In genomic region chr9:20892104-20892653, GRCm38 (mm10) we compare ENCODE assay signal across 22 mouse cellular contexts. TPM values are rescaled to one million over a fixed set of nuclear protein-coding genes. Genes with fewer than 3 reads are reported as not detected.
DNase-seq lines count a peak whose midpoint lies in the region; ATAC-seq and TF ChIP-seq lines count a peak whose summit lies in the region.
"Had no signal": no experiment of that assay in that cellular context is flagged by ENCODE, and none has a peak within 500 bp of the region (broad histone marks: within the 10 kb centered on the region; RNA-seq: fewer than 3 reads in every experiment).

No protein-coding gene starts in this region.

- 75% methylated on average over 5 of the region's 5 CpGs for WGBS in kidney, embryonic 15.5 days
- 78% methylated on average over 5 of the region's 5 CpGs for WGBS in hindbrain, embryonic 11.5 days

- H3K9ac ChIP-seq in kidney, embryonic 15.5 days = no peak overlapping the region
- no peak overlapping the region for H3K9ac ChIP-seq in hindbrain, embryonic 11.5 days (ENCODE audit: low read depth, low read length)
- H3K9ac ChIP-seq: forebrain, embryonic 13.5 days; heart, embryonic 15.5 days; midbrain, embryonic 12.5 days had no signal

- H3K4me1 ChIP-seq in kidney, embryonic 15.5 days = peaks cover 17% of the 10 kb centered on the region
- H3K4me1 ChIP-seq in embryonic fibroblast, embryonic 13.5 days (ENCODE audit: control insufficient read depth, insufficient read depth, low read length) = peaks cover 14% of the 10 kb centered on the region
- no peaks in the 10 kb centered on the region; the same call in 1 of the 2 replicates for H3K4me1 ChIP-seq in hindbrain, embryonic 11.5 days (replicated peaks; ENCODE audit: control insufficient read depth, insufficient read depth, low read length)

- no peak for ATAC-seq in kidney, embryonic 15.5 days (replicated peaks; ENCODE audit: low FRiP score)
- no peak for ATAC-seq in hindbrain, embryonic 11.5 days (ENCODE audit: low FRiP score)
- ATAC-seq: forebrain, embryonic 13.5 days; hindbrain, postnatal 0 days; intestine, postnatal 0 days had no signal

- H3K27ac ChIP-seq in kidney, embryonic 15.5 days = 0 out of 2 replicates have a peak overlapping the region, but pooled peaks have one; percentile 37
- no peak overlapping the region for H3K27ac ChIP-seq in embryonic fibroblast, embryonic 13.5 days (ENCODE audit: insufficient read depth, low read length)
- H3K27ac ChIP-seq in hindbrain, embryonic 11.5 days (ENCODE audit: low read depth, low read length) = no peak overlapping the region
- H3K27ac ChIP-seq: forebrain, embryonic 13.5 days; heart, embryonic 15.5 days; hindbrain, postnatal 0 days; midbrain, embryonic 12.5 days had no signal

- TF ChIP-seq POLR2A in embryonic fibroblast, embryonic 13.5 days (IDR thresholded peaks at IDR 0.05; ENCODE audit: low read depth, low read length) = peak; percentile 47

- no peaks in the 10 kb centered on the region for H3K27me3 ChIP-seq in kidney, embryonic 15.5 days
- no peaks in the 10 kb centered on the region for H3K27me3 ChIP-seq in hindbrain, embryonic 11.5 days (ENCODE audit: control insufficient read depth, insufficient read depth, low read length)
- H3K27me3 ChIP-seq: forebrain, embryonic 13.5 days; heart, embryonic 15.5 days; midbrain, embryonic 12.5 days had no signal

- H3K36me3 ChIP-seq in kidney, embryonic 15.5 days = peaks cover 79% of the 10 kb centered on the region
- peaks cover 27% of the 10 kb centered on the region; the same call in 1 of the 2 replicates for H3K36me3 ChIP-seq in hindbrain, embryonic 11.5 days (ENCODE audit: control insufficient read depth, insufficient read depth, low read length)

- no peak for TF ChIP-seq CTCF in embryonic fibroblast, embryonic 13.5 days (IDR thresholded peaks at IDR 0.05; ENCODE audit: borderline replicate concordance, insufficient read depth, low read length)

- no peak overlapping the region for H3K4me3 ChIP-seq in kidney, embryonic 15.5 days (replicated peaks)
- H3K4me3 ChIP-seq in embryonic fibroblast, embryonic 13.5 days (ENCODE audit: insufficient read depth, low read length) = no peak overlapping the region
- no peak overlapping the region for H3K4me3 ChIP-seq in hindbrain, embryonic 11.5 days (ENCODE audit: low read depth, low read length)
- H3K4me3 ChIP-seq: erythroblast, embryonic 14.5 days; forebrain, embryonic 13.5 days; heart, embryonic 15.5 days; midbrain, embryonic 12.5 days had no signal

- no peak for DNase-seq in kidney, adult 9 months
- DNase-seq in 416B (ENCODE audit: low read depth) = peak; percentile 46
- DNase-seq in ES-CJ7 (ENCODE audit: low read depth, low spot score) = peak; percentile 50
- no peak for DNase-seq in ovary, postnatal 36 days (ENCODE audit: low spot score)
- no peak for DNase-seq in hindbrain, embryonic 11.5 days (ENCODE audit: low spot score)
- no peak for DNase-seq in adrenal gland, postnatal 4 days (ENCODE audit: low spot score in 2 of 2)
- DNase-seq: adrenal gland, postnatal 25 days; cerebellum, adult 18-20 months; gastrocnemius, postnatal 25 days; heart, postnatal 4 days; lung, postnatal 10 days; right cerebral cortex, postnatal 14 days; spleen, adult 18-20 months; thymus, postnatal 4 days had no signal

- no peaks in the 10 kb centered on the region for H3K9me3 ChIP-seq in kidney, embryonic 15.5 days (replicated peaks)
- H3K9me3 ChIP-seq in hindbrain, embryonic 11.5 days (ENCODE audit: control insufficient read depth, low read length) = no peaks in the 10 kb centered on the region
- H3K9me3 ChIP-seq: forebrain, embryonic 13.5 days; heart, embryonic 15.5 days; midbrain, embryonic 12.5 days had no signal

- no peak overlapping the region for H3K4me2 ChIP-seq in kidney, embryonic 15.5 days
- no peak overlapping the region for H3K4me2 ChIP-seq in hindbrain, embryonic 11.5 days (replicated peaks; ENCODE audit: low read depth, low read length)
- H3K4me2 ChIP-seq: forebrain, embryonic 13.5 days; heart, embryonic 15.5 days; midbrain, embryonic 12.5 days had no signal

RNA-seq across cellular contexts. Expression of gene Ppan, which starts 4.2 kb away (rescaled TPM):
- 84.2 and 93.7 TPM in 2 replicates for polyA plus RNA-seq in kidney, embryonic 15.5 days (2015; fragmentation: Nextera tagmentation; extraction: Ambion mirVana)
- 31.1 and 34.5 TPM in 2 replicates for polyA plus RNA-seq in embryonic fibroblast, embryonic 13.5 days (2011; ENCODE audit: insufficient read length, low read depth, missing spikeins)
- polyA plus RNA-seq in hindbrain, embryonic 11.5 days (2014; fragmentation: Nextera tagmentation; extraction: Ambion mirVana) = 55.9 and 57.8 TPM in 2 replicates
- 10 to 100 TPM; 47.4 to 53.4 TPM for total RNA-seq in adrenal gland, postnatal 4 days (2021)

RNA-seq across cellular contexts. Expression of gene Eif3g, which starts 6.2 kb away (rescaled TPM):
- 319 and 321 TPM in 2 replicates for polyA plus RNA-seq in kidney, embryonic 15.5 days (2015; fragmentation: Nextera tagmentation; extraction: Ambion mirVana)
- 106 and 107 TPM in 2 replicates for polyA plus RNA-seq in embryonic fibroblast, embryonic 13.5 days (2011; ENCODE audit: insufficient read length, low read depth, missing spikeins)
- polyA plus RNA-seq in hindbrain, embryonic 11.5 days (2014; fragmentation: Nextera tagmentation; extraction: Ambion mirVana) = 342 and 364 TPM in 2 replicates
- total RNA-seq in adrenal gland, postnatal 4 days (2021) = 100 to 1,000 TPM; 177 TPM

RNA-seq across cellular contexts. Expression of gene Angptl6, which starts 12.7 kb away (rescaled TPM):
- polyA plus RNA-seq in kidney, embryonic 15.5 days (2015; fragmentation: Nextera tagmentation; extraction: Ambion mirVana) = 2.5 and 2.8 TPM in 2 replicates
- polyA plus RNA-seq in embryonic fibroblast, embryonic 13.5 days (2011; ENCODE audit: insufficient read length, low read depth, missing spikeins) = 2.9 and 4.9 TPM in 2 replicates
- 4.3 and 4.9 TPM in 2 replicates for polyA plus RNA-seq in hindbrain, embryonic 11.5 days (2014; fragmentation: Nextera tagmentation; extraction: Ambion mirVana)
- 1 to 10 TPM; 2.7 to 3.2 TPM for total RNA-seq in adrenal gland, postnatal 4 days (2021)

RNA-seq across cellular contexts. Expression of gene A230050P20Rik, which starts 23.7 kb away (rescaled TPM):
- polyA plus RNA-seq in kidney, embryonic 15.5 days (2015; fragmentation: Nextera tagmentation; extraction: Ambion mirVana) = 15.2 and 16.1 TPM in 2 replicates
- 14.7 and 25.3 TPM in 2 replicates for polyA plus RNA-seq in embryonic fibroblast, embryonic 13.5 days (2011; ENCODE audit: insufficient read length, low read depth, missing spikeins)
- polyA plus RNA-seq in hindbrain, embryonic 11.5 days (2014; fragmentation: Nextera tagmentation; extraction: Ambion mirVana) = 0.59 and 0.97 TPM in 2 replicates
- 10 to 100 TPM; 34.4 to 43.7 TPM for total RNA-seq in adrenal gland, postnatal 4 days (2021)

Comparison
In these comparisons a context has a peak if more than half of its experiments do, and no peak if none do; other contexts are left out.
1. DNase-seq: peak in 416B (single experiment) and ES-CJ7 (single experiment); none in kidney, adult 9 months (single experiment), ovary, postnatal 36 days (single experiment), hindbrain, embryonic 11.5 days (single experiment) and adrenal gland, postnatal 4 days (0 of 2).